Mouse (Mus musculus) kidney, adult 2 months (tissue): Measurements from ENCODE around the gene P2rx4.

Experiments
- CTCF ChIP-seq: fragments of 200-500 bp; conservative IDR thresholded peaks from 2 replicates; pipeline ENCODE4 v1.5.1; 2011; ENCODE audit warnings: low read depth, mild to moderate bottlenecking, control low read depth, low read length, moderate library complexity, mixed read lengths; ENCODE audit not compliant: insufficient read depth, insufficient read length
- POLR2A ChIP-seq: fragments of 200-500 bp; IDR thresholded peaks from one replicate; pipeline ENCODE4 v1.6.1; 2011; ENCODE audit warnings: low read depth, low read length, control low read depth

GRCm38 (mm10) chr5:122778231-122779226 lies 71.2 kb downstream of the P2rx4 start:
- TF ChIP-seq POLR2A (no peak), CTCF (no peak)
